Mouse (Mus musculus): ENCODE measurements at regions not wholly inside any gene's neighbourhood (a gene's known extent, or its start where the extent isn't known, plus 50 kb on each side); places are given as distances from the start of the nearest gene placed in this dataset.

DNA sequence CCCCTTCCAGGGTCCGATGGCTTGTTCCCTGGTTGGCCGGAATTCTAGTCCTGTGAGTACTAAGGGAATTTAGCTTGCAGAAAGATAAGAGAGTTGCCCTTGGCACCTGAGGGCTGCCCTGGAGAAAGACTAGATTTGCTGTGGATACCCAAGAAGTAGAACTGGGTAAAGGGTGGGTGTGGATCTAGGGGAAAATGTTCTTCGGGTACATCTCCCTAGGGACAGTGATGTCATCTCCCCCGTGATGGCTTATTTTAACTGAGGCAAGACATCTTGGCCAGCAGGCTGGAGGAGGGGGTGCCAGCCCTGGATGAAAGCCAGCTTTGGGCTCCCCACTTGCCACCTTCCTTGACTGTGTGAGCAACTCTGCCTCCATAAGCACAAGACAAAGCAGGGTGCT lies 77.5 kb downstream of the Fam43a start:
- TF ChIP-seq POLR2A (IDR thresholded peaks at IDR 0.05; ENCODE audit: low read depth, low read length) (no peak), CTCF (IDR thresholded peaks at IDR 0.05; ENCODE audit: extremely low read depth, insufficient read depth, insufficient read length, insufficient replicate concordance) (no peak)

All from spleen, adult 2 months (tissue).